Comparison of ENCODE assay signal across 25 mouse cellular contexts in the genomic region with DNA sequence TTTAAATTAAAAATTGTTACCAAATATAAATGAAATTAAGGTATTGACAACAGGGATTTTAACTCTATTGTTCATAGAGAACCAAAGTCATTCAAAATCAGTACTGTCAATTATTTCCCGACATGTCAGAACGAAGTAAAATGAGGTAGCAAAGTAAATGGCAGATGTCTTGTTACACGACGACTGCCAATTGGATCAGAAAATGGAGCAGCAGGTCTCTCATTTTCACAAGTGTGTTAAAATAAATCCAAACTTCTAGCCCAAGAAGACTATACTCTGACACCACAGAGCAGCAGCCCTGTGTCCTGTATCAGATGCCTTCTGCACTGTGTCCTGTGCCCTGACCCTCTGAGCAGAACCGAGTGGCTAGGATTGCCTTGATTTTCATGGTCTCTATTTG.
DNase-seq lines count a peak whose midpoint lies in the region; ATAC-seq lines count a peak whose summit lies in the region.
"Had no signal": no experiment of that assay in that cellular context is flagged by ENCODE, and none has a peak within 500 bp of the region (broad histone marks: within the 10 kb centered on the region; RNA-seq: fewer than 3 reads in every experiment).

No protein-coding gene starts in this region.

- no peak overlapping the region for H3K4me3 ChIP-seq in forebrain, embryonic 13.5 days
- H3K4me3 ChIP-seq in forebrain, embryonic 11.5 days (ENCODE audit: low read depth, low read length) = no peak overlapping the region
- H3K4me3 ChIP-seq in forebrain, embryonic 16.5 days (replicated peaks; ENCODE audit: low read length) = no peak overlapping the region
- H3K4me3 ChIP-seq in forebrain, embryonic 12.5 days (replicated peaks) = no peak overlapping the region
- H3K4me3 ChIP-seq in hindbrain, embryonic 11.5 days (ENCODE audit: low read depth, low read length) = no peak overlapping the region
- no peak overlapping the region for H3K4me3 ChIP-seq in hindbrain, embryonic 12.5 days
- H3K4me3 ChIP-seq: embryonic facial prominence, embryonic 13.5 days; embryonic facial prominence, embryonic 15.5 days; erythroblast, embryonic 14.5 days had no signal

- no peak overlapping the region for H3K9ac ChIP-seq in forebrain, embryonic 13.5 days
- H3K9ac ChIP-seq in forebrain, embryonic 11.5 days (ENCODE audit: low read length) = no peak overlapping the region
- H3K9ac ChIP-seq in forebrain, embryonic 16.5 days (replicated peaks; ENCODE audit: low read depth, low read length) = no peak overlapping the region
- no peak overlapping the region for H3K9ac ChIP-seq in forebrain, embryonic 12.5 days
- H3K9ac ChIP-seq in hindbrain, embryonic 11.5 days (ENCODE audit: low read depth, low read length) = no peak overlapping the region
- no peak overlapping the region for H3K9ac ChIP-seq in hindbrain, embryonic 12.5 days
- H3K9ac ChIP-seq: embryonic facial prominence, embryonic 13.5 days; embryonic facial prominence, embryonic 15.5 days had no signal

- no peaks in the 10 kb centered on the region; the same call in 1 of the 2 replicates for H3K9me3 ChIP-seq in forebrain, embryonic 13.5 days (replicated peaks)
- no peaks in the 10 kb centered on the region for H3K9me3 ChIP-seq in forebrain, embryonic 11.5 days (ENCODE audit: control insufficient read depth, low read length)
- no peaks in the 10 kb centered on the region; the same call in 1 of the 2 replicates for H3K9me3 ChIP-seq in forebrain, embryonic 16.5 days (ENCODE audit: control insufficient read depth, low read length)
- H3K9me3 ChIP-seq in forebrain, embryonic 12.5 days = peaks cover 4% of the 10 kb centered on the region; the same call in 1 of the 2 replicates
- no peaks in the 10 kb centered on the region for H3K9me3 ChIP-seq in hindbrain, embryonic 11.5 days (ENCODE audit: control insufficient read depth, low read length)
- H3K9me3 ChIP-seq in hindbrain, embryonic 12.5 days (replicated peaks) = no peaks in the 10 kb centered on the region
- H3K9me3 ChIP-seq: embryonic facial prominence, embryonic 13.5 days; embryonic facial prominence, embryonic 15.5 days had no signal

- peak; percentile 19; the same call in 1 of the 2 replicates for ATAC-seq in forebrain, embryonic 13.5 days
- no peak for ATAC-seq in forebrain, embryonic 11.5 days (replicated peaks; ENCODE audit: low FRiP score)
- peak; percentile 50; the same call in 1 of the 2 replicates for ATAC-seq in forebrain, embryonic 16.5 days
- ATAC-seq in forebrain, embryonic 12.5 days (ENCODE audit: low FRiP score) = no peak
- 0 out of 2 replicates have a peak, but pooled peaks have one; percentile 8 for ATAC-seq in hindbrain, embryonic 11.5 days (ENCODE audit: low FRiP score)
- ATAC-seq in hindbrain, embryonic 12.5 days (ENCODE audit: low FRiP score) = no peak
- ATAC-seq: activated CD4-positive, CD25-positive, alpha-beta regulatory T cell, adult 4 months; CD4-positive, CD25-positive, alpha-beta regulatory T cell, adult 4 months; Patski had no signal

- WGBS in forebrain, embryonic 13.5 days = 86% methylated on average over 5 of the region's 5 CpGs
- WGBS in forebrain, embryonic 11.5 days = 89% methylated on average over 5 of the region's 5 CpGs
- 67% methylated on average over 5 of the region's 5 CpGs for WGBS in forebrain, embryonic 16.5 days
- 91% methylated on average over 5 of the region's 5 CpGs for WGBS in forebrain, embryonic 12.5 days
- 84% methylated on average over 5 of the region's 5 CpGs for whole genome bisulfite sequencing in hindbrain, embryonic 11.5 days
- 80% methylated on average over 5 of the region's 5 CpGs for WGBS in hindbrain, embryonic 12.5 days

- H3K36me3 ChIP-seq in forebrain, embryonic 13.5 days (ENCODE audit: poor library complexity, severe bottlenecking) = no peaks in the 10 kb centered on the region
- H3K36me3 ChIP-seq in forebrain, embryonic 11.5 days (ENCODE audit: control insufficient read depth, insufficient read depth, low read length) = no peaks in the 10 kb centered on the region
- H3K36me3 ChIP-seq in forebrain, embryonic 16.5 days (ENCODE audit: control insufficient read depth, insufficient read depth) = no peaks in the 10 kb centered on the region
- H3K36me3 ChIP-seq in forebrain, embryonic 12.5 days (replicated peaks) = no peaks in the 10 kb centered on the region
- no peaks in the 10 kb centered on the region for H3K36me3 ChIP-seq in hindbrain, embryonic 11.5 days (ENCODE audit: control insufficient read depth, insufficient read depth, low read length)
- H3K36me3 ChIP-seq in hindbrain, embryonic 12.5 days = no peaks in the 10 kb centered on the region
- H3K36me3 ChIP-seq: embryonic facial prominence, embryonic 13.5 days; embryonic facial prominence, embryonic 15.5 days; G1E had no signal

- no peak overlapping the region for H3K27ac ChIP-seq in forebrain, embryonic 13.5 days
- H3K27ac ChIP-seq in forebrain, embryonic 11.5 days (ENCODE audit: low read depth, low read length) = no peak overlapping the region
- no peak overlapping the region for H3K27ac ChIP-seq in forebrain, embryonic 16.5 days (ENCODE audit: low read length)
- H3K27ac ChIP-seq in forebrain, embryonic 12.5 days = no peak overlapping the region
- H3K27ac ChIP-seq in hindbrain, embryonic 11.5 days (ENCODE audit: low read depth, low read length) = no peak overlapping the region
- no peak overlapping the region for H3K27ac ChIP-seq in hindbrain, embryonic 12.5 days
- H3K27ac ChIP-seq: embryonic facial prominence, embryonic 13.5 days; embryonic facial prominence, embryonic 15.5 days had no signal

- no peaks in the 10 kb centered on the region for H3K27me3 ChIP-seq in forebrain, embryonic 13.5 days
- H3K27me3 ChIP-seq in forebrain, embryonic 11.5 days (ENCODE audit: control insufficient read depth, insufficient read depth, low read length) = no peaks in the 10 kb centered on the region
- H3K27me3 ChIP-seq in forebrain, embryonic 16.5 days (replicated peaks; ENCODE audit: control insufficient read depth, insufficient read depth, low read length) = no peaks in the 10 kb centered on the region
- H3K27me3 ChIP-seq in forebrain, embryonic 12.5 days = no peaks in the 10 kb centered on the region
- no peaks in the 10 kb centered on the region for H3K27me3 ChIP-seq in hindbrain, embryonic 11.5 days (ENCODE audit: control insufficient read depth, insufficient read depth, low read length)
- H3K27me3 ChIP-seq in hindbrain, embryonic 12.5 days = no peaks in the 10 kb centered on the region
- H3K27me3 ChIP-seq: CH12.LX; embryonic facial prominence, embryonic 13.5 days; embryonic facial prominence, embryonic 15.5 days; Patski had no signal

- H3K4me1 ChIP-seq in forebrain, embryonic 13.5 days = peaks cover 6% of the 10 kb centered on the region
- no peaks in the 10 kb centered on the region for H3K4me1 ChIP-seq in forebrain, embryonic 11.5 days (replicated peaks; ENCODE audit: control insufficient read depth, insufficient read depth, low read length)
- H3K4me1 ChIP-seq in forebrain, embryonic 16.5 days (replicated peaks; ENCODE audit: control insufficient read depth, insufficient read depth, low read length) = 0 out of 2 replicates have a peak, but pooled peaks cover 6% of the 10 kb centered on the region
- peaks cover 6% of the 10 kb centered on the region for H3K4me1 ChIP-seq in forebrain, embryonic 12.5 days
- no peaks in the 10 kb centered on the region for H3K4me1 ChIP-seq in hindbrain, embryonic 11.5 days (replicated peaks; ENCODE audit: control insufficient read depth, insufficient read depth, low read length)
- peaks cover 6% of the 10 kb centered on the region; the same call in 1 of the 2 replicates for H3K4me1 ChIP-seq in hindbrain, embryonic 12.5 days
- H3K4me1 ChIP-seq: embryonic facial prominence, embryonic 13.5 days; embryonic facial prominence, embryonic 15.5 days had no signal

- no peak for DNase-seq in forebrain, embryonic 11.5 days (ENCODE audit: low spot score)
- no peak for DNase-seq in hindbrain, embryonic 11.5 days (ENCODE audit: low spot score)
- DNase-seq: adrenal gland, adult 8-10 months; adrenal gland, postnatal 14 days; adrenal gland, postnatal 36 days; B cell, adult 2 months; cerebellum, adult 11 months; cerebellum, adult 18-20 months; cerebellum, adult 8-10 months; cerebellum, adult 9-11 months; cerebellum, postnatal 14 days; cerebellum, postnatal 36 days; embryo, embryonic 11 days had no signal

- no peak overlapping the region for H3K4me2 ChIP-seq in forebrain, embryonic 13.5 days
- no peak overlapping the region for H3K4me2 ChIP-seq in forebrain, embryonic 11.5 days (ENCODE audit: low read depth, low read length, severe bottlenecking)
- H3K4me2 ChIP-seq in forebrain, embryonic 16.5 days (ENCODE audit: low read length) = no peak overlapping the region
- H3K4me2 ChIP-seq in forebrain, embryonic 12.5 days = no peak overlapping the region
- no peak overlapping the region for H3K4me2 ChIP-seq in hindbrain, embryonic 11.5 days (replicated peaks; ENCODE audit: low read depth, low read length)
- no peak overlapping the region for H3K4me2 ChIP-seq in hindbrain, embryonic 12.5 days (replicated peaks)
- H3K4me2 ChIP-seq: embryonic facial prominence, embryonic 13.5 days; embryonic facial prominence, embryonic 15.5 days had no signal

Comparison
In these comparisons a context has a peak if more than half of its experiments do, and no peak if none do; other contexts are left out.
1. ATAC-seq: peak in forebrain, embryonic 13.5 days (single experiment), forebrain, embryonic 16.5 days (single experiment) and hindbrain, embryonic 11.5 days (single experiment); none in forebrain, embryonic 11.5 days (single experiment), forebrain, embryonic 12.5 days (single experiment) and hindbrain, embryonic 12.5 days (single experiment).